Mouse (Mus musculus) forebrain, embryonic 14.5 days (tissue): ENCODE results near the gene Osm. TPM values are rescaled to one million over a fixed set of nuclear protein-coding genes. Genes with fewer than 3 reads are reported as not detected.
A peak's percentile ranks its signal among the peaks of the same experiment; 100 is the strongest.

Experiments used
- ATAC-seq: fragments of 200-750 bp; cut with Nextera tagmentation; 2 replicates; pipeline ENCODE4 v1.8.0; 2017; ENCODE audit warnings: mild to moderate bottlenecking, moderate library complexity
- DNase-seq: peaks from one replicate; pipeline ENCODE4 v3.0.0-alpha.2; 2015; ENCODE audit warnings: low spot score
- H3K27ac ChIP-seq: fragments of 300-500 bp; sonication (generic); 2 replicates; pipeline ENCODE4 v1.5.1; 2014; ENCODE audit warnings: low read depth, mild to moderate bottlenecking, control low read depth, low read length, moderate library complexity
- H3K27me3 ChIP-seq: fragments of 300-500 bp; sonication (generic); replicated peaks from 2 replicates; pipeline ENCODE4 v1.6.1; 2014; ENCODE audit warnings: low read length, control low read depth, mixed read lengths; ENCODE audit not compliant: control insufficient read depth, insufficient read depth
- H3K36me3 ChIP-seq: fragments of 300-500 bp; sonication (generic); 2 replicates; pipeline ENCODE4 v1.6.1; 2014; ENCODE audit warnings: low read length, control low read depth; ENCODE audit not compliant: control insufficient read depth, insufficient read depth
- H3K4me1 ChIP-seq: fragments of 300-500 bp; sonication (generic); 2 replicates; pipeline ENCODE4 v1.6.1; 2014; ENCODE audit warnings: antibody characterized with exemption, low read length, control low read depth; ENCODE audit not compliant: control insufficient read depth, insufficient read depth
- H3K4me2 ChIP-seq: fragments of 300-500 bp; sonication (generic); 2 replicates; pipeline ENCODE4 v1.6.1; 2014; ENCODE audit warnings: mild to moderate bottlenecking, control low read depth, low read length
- H3K4me3 ChIP-seq: fragments of 300-500 bp; sonication (generic); 2 replicates; pipeline ENCODE4 v1.5.1; 2014; ENCODE audit warnings: low read depth, low read length, control low read depth
- H3K9ac ChIP-seq: fragments of 300-500 bp; sonication (generic); 2 replicates; pipeline ENCODE4 v1.6.1; 2014; ENCODE audit warnings: mild to moderate bottlenecking, low read length, control low read depth, moderate library complexity
- H3K9me3 ChIP-seq: fragments of 300-500 bp; sonication (generic); replicated peaks from 2 replicates; pipeline ENCODE4 v1.6.1; 2016; ENCODE audit warnings: low read length, control low read depth, mixed read lengths; ENCODE audit not compliant: control insufficient read depth
- WGBS: fragments of 180-500 bp; shearing (Covaris S2); extraction: QIAGEN DNeasy Blood & Tissue Kit; methylation state at CpG from one replicate; pipeline ENCODE4 v1.1.7; 2014; 5-methylcytosine and 5-hydroxymethylcytosine counted together
- polyA plus RNA-seq: library from polyadenylated mRNA; unstranded; fragments of >200 nt; fragmentation: Nextera tagmentation; extraction: Ambion mirVana; gene quantifications from 2 replicates; pipeline ENCODE4 v1.2.1, GENCODE M21; 2014

The Osm gene
- polyA plus RNA-seq, 1 experiment from 2014 or later: 0.14 TPM

GRCm38 (mm10) chr11:4268500-4268899, 32.3 kb downstream of the Osm start:
- WGBS: 83% methylated on average over 6 of the region's 6 CpGs
- no peak overlapping the region for H3K27ac ChIP-seq
- no peak for ATAC-seq
- peaks cover 37% of the 10 kb centered on the region for H3K27me3 ChIP-seq
- DNase-seq: no peak
- no peaks in the 10 kb centered on the region for H3K36me3 ChIP-seq
- H3K4me3 ChIP-seq: no peak overlapping the region
- no peaks in the 10 kb centered on the region for H3K4me1 ChIP-seq
- no peaks in the 10 kb centered on the region for H3K9me3 ChIP-seq
- no peak overlapping the region for H3K9ac ChIP-seq
- no peak overlapping the region for H3K4me2 ChIP-seq

GRCm38 (mm10) chr11:4270744-4271459, 34.7 kb downstream of the Osm start:
- DNase-seq: peak; percentile 32
- Histone ChIP-seq H3K36me3 (no peaks in the 10 kb centered on the region), H3K4me1 (no peaks in the 10 kb centered on the region), H3K9ac (no peak overlapping the region), H3K27me3 (peaks cover 27% of the 10 kb centered on the region), H3K4me2 (no peak overlapping the region), H3K27ac (no peak overlapping the region), H3K9me3 (no peaks in the 10 kb centered on the region), H3K4me3 (no peak overlapping the region)
- 20% methylated on average over 20 of the region's 20 CpGs for WGBS
- ATAC-seq: no peak

- DNase-seq (no peak), ATAC-seq (no peak)
- Histone ChIP-seq H3K27ac (no peak overlapping the region), H3K4me1 (no peaks in the 10 kb centered on the region), H3K4me3 (no peak overlapping the region), H3K9ac (no peak overlapping the region), H3K4me2 (no peak overlapping the region), H3K27me3 (peaks cover 22% of the 10 kb centered on the region), H3K9me3 (no peaks in the 10 kb centered on the region), H3K36me3 (no peaks in the 10 kb centered on the region)
- WGBS: 51% methylated on average over 11 of the region's 11 CpGs
These were observed 35.3 kb downstream of the Osm start for GRCm38 (mm10) chr11:4271544-4271943.

GRCm38 (mm10) chr11:4276411-4276861, 40.2 kb downstream of the Osm start:
- no peaks in the 10 kb centered on the region for H3K27me3 ChIP-seq
- ATAC-seq: no peak
- no peak overlapping the region for H3K4me2 ChIP-seq
- H3K9ac ChIP-seq: no peak overlapping the region
- H3K27ac ChIP-seq: no peak overlapping the region
- no peak overlapping the region for H3K4me3 ChIP-seq
- WGBS: 80% methylated on average over 11 of the region's 11 CpGs
- no peaks in the 10 kb centered on the region for H3K9me3 ChIP-seq
- DNase-seq: no peak
- H3K4me1 ChIP-seq: no peaks in the 10 kb centered on the region
- no peaks in the 10 kb centered on the region for H3K36me3 ChIP-seq

GRCm38 (mm10) chr11:4279909-4280308, 43.7 kb downstream of the Osm start:
- Histone ChIP-seq H3K9ac (no peak overlapping the region), H3K36me3 (no peaks in the 10 kb centered on the region), H3K27ac (no peak overlapping the region), H3K4me1 (no peaks in the 10 kb centered on the region), H3K4me3 (no peak overlapping the region), H3K9me3 (no peaks in the 10 kb centered on the region), H3K4me2 (no peak overlapping the region), H3K27me3 (no peaks in the 10 kb centered on the region)
- 45% methylated on average over 7 of the region's 7 CpGs for WGBS
- ATAC-seq: no peak
- no peak for DNase-seq

- ATAC-seq: no peak
- Histone ChIP-seq H3K36me3 (no peaks in the 10 kb centered on the region), H3K4me2 (no peak overlapping the region), H3K9ac (no peak overlapping the region), H3K27ac (no peak overlapping the region), H3K9me3 (no peaks in the 10 kb centered on the region), H3K27me3 (no peaks in the 10 kb centered on the region), H3K4me1 (no peaks in the 10 kb centered on the region), H3K4me3 (no peak overlapping the region)
- DNase-seq: no peak
- WGBS: 88% methylated on average over 6 of the region's 6 CpGs
These were observed 45.6 kb downstream of the Osm start for GRCm38 (mm10) chr11:4281852-4282251.

DNA sequence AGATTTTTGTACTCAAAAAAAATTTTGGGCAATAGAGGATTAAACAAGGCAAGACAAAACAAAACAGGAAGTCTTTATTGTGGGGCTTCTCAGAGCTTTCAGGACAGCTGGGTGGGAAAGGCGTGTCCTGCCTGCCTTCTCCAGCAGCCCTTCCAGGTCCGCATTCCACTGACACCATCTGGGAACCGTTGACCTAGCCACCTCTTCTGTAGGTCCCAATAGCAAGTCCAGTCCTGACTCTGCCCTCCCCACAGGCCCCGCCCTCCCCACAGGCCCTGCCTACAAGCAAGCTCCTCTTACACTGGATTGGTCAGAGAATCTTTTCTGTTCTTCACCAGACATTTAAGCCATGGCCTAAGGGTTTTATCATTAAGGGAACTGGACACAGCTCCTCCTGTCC, 47.4 kb downstream of the Osm start:
- Histone ChIP-seq H3K4me1 (no peaks in the 10 kb centered on the region), H3K36me3 (no peaks in the 10 kb centered on the region), H3K27ac (no peak overlapping the region), H3K4me3 (no peak overlapping the region), H3K4me2 (no peak overlapping the region), H3K9me3 (no peaks in the 10 kb centered on the region), H3K9ac (no peak overlapping the region), H3K27me3 (no peaks in the 10 kb centered on the region)
- no peak for ATAC-seq
- no peak for DNase-seq
- 28% methylated on average over 4 of the region's 4 CpGs for WGBS

DNA sequence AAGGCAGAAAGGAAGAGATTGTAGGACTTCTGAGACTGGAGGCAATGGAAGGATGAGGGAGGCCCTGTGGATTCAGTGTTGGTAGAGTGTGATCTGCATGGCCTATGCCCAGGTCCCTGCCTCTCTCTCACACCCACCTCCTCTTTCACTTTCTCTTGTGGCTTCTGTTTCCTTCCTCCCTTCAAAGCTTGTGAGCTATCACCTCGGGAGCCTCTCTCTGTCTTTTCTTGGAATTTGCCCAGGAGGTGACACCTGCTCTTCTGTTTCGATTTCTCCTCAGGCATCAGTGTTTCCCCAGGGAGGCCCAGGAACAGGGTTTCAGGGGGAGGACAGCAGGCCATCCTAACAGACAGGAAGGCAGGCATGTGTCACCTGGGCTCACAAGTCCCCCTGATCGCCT, 53.1 kb downstream of the Osm start:
- DNase-seq: no peak
- Histone ChIP-seq H3K9ac (no peak overlapping the region), H3K27ac (no peak overlapping the region), H3K4me3 (no peak overlapping the region), H3K4me1 (no peaks in the 10 kb centered on the region), H3K4me2 (no peak overlapping the region), H3K27me3 (no peaks in the 10 kb centered on the region), H3K36me3 (no peaks in the 10 kb centered on the region), H3K9me3 (no peaks in the 10 kb centered on the region)
- ATAC-seq: no peak
- WGBS: 70% methylated on average over 3 of the region's 3 CpGs
